Mouse (Mus musculus): ENCODE results near the gene Olfr328.
"Not testable (repeated sequence)": the region's sequence is repeated elsewhere in the genome, so short reads cannot be mapped to it uniquely, and the experiment has no call there.

Olfr328 gene

GRCm38 (mm10) chr11:58555536-58555935, at the start of gene Olfr328:
TSS of gene Olfr328 (minus strand) at chr11:58555636.
- no peak for DNase-seq (ENCODE audit: low read depth, low spot score)

- no peak for DNase-seq (ENCODE audit: low read depth, low spot score)
These were observed 49.8 kb upstream of the Olfr328 start for GRCm38 (mm10) chr11:58605228-58605627.

GRCm38 (mm10) chr11:58604688-58605087, 49.3 kb upstream of the Olfr328 start:
- no peak for DNase-seq (ENCODE audit: low read depth, low spot score)

GRCm38 (mm10) chr11:58602800-58603560, 47.5 kb upstream of the Olfr328 start:
- no peak for DNase-seq (ENCODE audit: low read depth, low spot score)

GRCm38 (mm10) chr11:58602062-58602461, 46.6 kb upstream of the Olfr328 start:
- DNase-seq (ENCODE audit: low read depth, low spot score): no peak

GRCm38 (mm10) chr11:58597837-58598236, 42.4 kb upstream of the Olfr328 start:
- DNase-seq (ENCODE audit: low read depth, low spot score): no peak

GRCm38 (mm10) chr11:58594814-58595213, 39.4 kb upstream of the Olfr328 start, which contains the start of gene Olfr324:
TSS of gene Olfr324 (plus strand) at chr11:58595114.
- no peak for DNase-seq (ENCODE audit: low read depth, low spot score)

- DNase-seq (ENCODE audit: low read depth, low spot score): peak; percentile 39
These were observed 33.3 kb upstream of the Olfr328 start for GRCm38 (mm10) chr11:58588620-58589250.

GRCm38 (mm10) chr11:58587898-58588348, 32.5 kb upstream of the Olfr328 start:
- peak; percentile 11 for DNase-seq (ENCODE audit: low read depth, low spot score)

- peak; percentile 55 for DNase-seq (ENCODE audit: low read depth, low spot score)
These were observed 23.2 kb upstream of the Olfr328 start for GRCm38 (mm10) chr11:58578636-58579035.

GRCm38 (mm10) chr11:58577430-58577829, 22.0 kb upstream of the Olfr328 start, which contains the start of gene Olfr325:
TSS of gene Olfr325 (plus strand) at chr11:58577730.
- no peak for DNase-seq (ENCODE audit: low read depth, low spot score)

- DNase-seq (ENCODE audit: low read depth, low spot score): no peak
These were observed 15.0 kb upstream of the Olfr328 start, which contains the start of gene Olfr224 for GRCm38 (mm10) chr11:58570405-58570804. TSS of gene Olfr224 (minus strand) at chr11:58570553.

- DNase-seq (ENCODE audit: low read depth, low spot score): no peak
These were observed 9.1 kb downstream of the Olfr328 start, which contains the start of gene Olfr329-ps for GRCm38 (mm10) chr11:58546322-58546721. TSS of gene Olfr329-ps (minus strand) at chr11:58546422.

- DNase-seq (ENCODE audit: low read depth, low spot score): not testable (repeated sequence)
These were observed 20.7 kb downstream of the Olfr328 start, which contains the start of gene Olfr330 for GRCm38 (mm10) chr11:58534736-58535135. TSS of gene Olfr330 (minus strand) at chr11:58534836.

GRCm38 (mm10) chr11:58519756-58520155, 35.7 kb downstream of the Olfr328 start:
- DNase-seq (ENCODE audit: low read depth, low spot score): not testable (repeated sequence)

GRCm38 (mm10) chr11:58518916-58519315, 36.5 kb downstream of the Olfr328 start:
- not testable (repeated sequence) for DNase-seq (ENCODE audit: low read depth, low spot score)

GRCm38 (mm10) chr11:58509058-58509457, 46.4 kb downstream of the Olfr328 start:
- not testable (repeated sequence) for DNase-seq (ENCODE audit: low read depth, low spot score)

GRCm38 (mm10) chr11:58502472-58502871, 53.0 kb downstream of the Olfr328 start, which contains the start of gene Olfr331:
TSS of gene Olfr331 (minus strand) at chr11:58502572.
- DNase-seq (ENCODE audit: low read depth, low spot score): not testable (repeated sequence)

Data from brain, adult 2 months (tissue).